Mouse (Mus musculus) kidney, postnatal 0 days (tissue): Measurements from ENCODE around the gene Tmeff1. TPM values are rescaled to one million over a fixed set of nuclear protein-coding genes. Genes with fewer than 3 reads are reported as not detected.
A peak's percentile ranks its signal among the peaks of the same experiment; 100 is the strongest.

ENCODE experiments used
- ATAC-seq: fragments of 200-750 bp; cut with Nextera tagmentation; replicated peaks from 2 replicates; pipeline ENCODE4 v1.8.0; 2017; ENCODE audit warnings: low read depth, moderate number of reproducible peaks, moderate TSS enrichment, moderate library complexity; ENCODE audit not compliant: low FRiP score
- DNase-seq: peaks from one replicate; pipeline ENCODE4 v3.0.0-alpha.2; 2016; ENCODE audit warnings: low spot score
- H3K27ac ChIP-seq: fragments of 300-500 bp; sonication (generic); 2 replicates; pipeline ENCODE4 v1.5.1; 2014; ENCODE audit warnings: mild to moderate bottlenecking
- H3K27me3 ChIP-seq: fragments of 300-500 bp; sonication (generic); 2 replicates; pipeline ENCODE4 v1.6.1; 2014; ENCODE audit warnings: low read length, mixed read lengths; ENCODE audit not compliant: insufficient read depth
- H3K36me3 ChIP-seq: fragments of 300-500 bp; sonication (generic); 2 replicates; pipeline ENCODE4 v1.6.1; 2014; ENCODE audit warnings: low read length, mixed read lengths; ENCODE audit not compliant: insufficient read depth
- H3K4me1 ChIP-seq: fragments of 300-500 bp; sonication (generic); replicated peaks from 2 replicates; pipeline ENCODE4 v1.6.1; 2014; ENCODE audit warnings: antibody characterized with exemption, low read length, mixed read lengths; ENCODE audit not compliant: insufficient read depth
- H3K4me2 ChIP-seq: fragments of 300-500 bp; sonication (generic); 2 replicates; pipeline ENCODE4 v1.6.1; 2014; ENCODE audit warnings: mild to moderate bottlenecking, low read length, moderate library complexity, mixed read lengths
- H3K4me3 ChIP-seq: fragments of 300-500 bp; sonication (generic); replicated peaks from 2 replicates; pipeline ENCODE4 v1.5.1; 2014; ENCODE audit warnings: low read depth, low read length
- H3K9ac ChIP-seq: fragments of 300-500 bp; sonication (generic); 2 replicates; pipeline ENCODE4 v1.6.1; 2014; ENCODE audit warnings: low read depth, low read length
- H3K9me3 ChIP-seq: fragments of 300-500 bp; sonication (generic); replicated peaks from 2 replicates; pipeline ENCODE4 v1.6.1; 2016; ENCODE audit warnings: low read length, inconsistent platforms, mixed read lengths
- CTCF ChIP-seq: IDR thresholded peaks from 2 replicates; pipeline ENCODE4 v1.5.1; 2016; ENCODE audit warnings: antibody characterized with exemption, low read depth, mild to moderate bottlenecking, moderate library complexity
- WGBS: fragments of 180-500 bp; shearing (Covaris S2); extraction: QIAGEN DNeasy Blood & Tissue Kit; methylation state at CpG from one replicate; pipeline ENCODE4 v1.1.7; 2014; 5-methylcytosine and 5-hydroxymethylcytosine counted together
- polyA plus RNA-seq: library from polyadenylated mRNA; unstranded; fragments of >200 nt; fragmentation: Nextera tagmentation; extraction: Ambion mirVana; gene quantifications from 2 replicates; pipeline ENCODE4 v1.2.1, GENCODE M21; 2015

Gene Tmeff1
- polyA plus RNA-seq, 1 experiment from 2014 or later = 37.7 TPM

DNA sequence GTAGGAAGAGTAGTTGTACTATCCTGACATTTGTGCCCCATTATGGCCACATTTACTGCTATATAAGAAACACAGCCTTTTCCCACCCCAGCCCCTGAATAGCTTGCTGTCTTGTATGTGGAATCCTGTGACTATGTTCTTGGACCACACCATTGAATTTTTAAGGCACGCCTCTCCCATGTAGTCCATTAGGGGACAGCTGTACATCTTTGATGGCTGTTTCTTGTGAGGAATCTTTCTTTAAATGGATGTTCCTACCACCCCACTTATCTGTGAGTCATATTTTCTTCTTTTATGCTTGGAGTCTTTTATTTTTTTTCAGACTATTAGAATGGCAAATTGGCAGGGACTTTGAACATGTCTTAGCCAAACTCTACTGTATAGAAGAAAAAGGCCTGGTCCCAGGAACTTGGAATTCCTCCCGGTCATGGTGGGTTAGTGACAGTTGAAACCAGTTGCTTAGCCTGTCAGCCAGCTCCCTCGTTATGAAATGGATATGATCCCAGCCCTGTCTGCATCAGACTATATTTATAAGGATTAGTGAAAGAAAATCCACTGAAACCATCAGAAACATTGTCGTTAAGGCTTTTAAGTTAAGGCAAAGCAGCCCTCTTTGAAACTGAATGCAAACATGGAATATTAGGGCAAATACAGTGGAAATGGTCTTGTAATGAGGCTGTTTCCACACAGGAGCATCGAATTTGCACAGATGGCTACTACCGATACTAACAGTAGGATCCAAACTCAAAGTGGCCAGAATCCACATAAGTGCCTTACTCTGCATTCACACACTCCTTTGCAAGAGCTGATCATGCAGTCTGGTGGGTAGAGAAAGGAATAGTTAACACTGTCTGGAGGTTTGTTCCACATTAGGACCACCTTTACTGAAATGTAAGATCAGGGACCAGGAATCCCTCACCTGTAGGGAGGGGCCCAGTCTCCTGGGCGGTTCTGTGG, 75.9 kb downstream of the Tmeff1 start:
- Histone ChIP-seq H3K27me3 (no peaks in the 10 kb centered on the region), H3K4me3 (no peak overlapping the region), H3K4me1 (no peaks in the 10 kb centered on the region), H3K9ac (no peak overlapping the region), H3K9me3 (no peaks in the 10 kb centered on the region), H3K27ac (no peak overlapping the region), H3K36me3 (peaks cover 9% of the 10 kb centered on the region), H3K4me2 (no peak overlapping the region)
- no peak for TF ChIP-seq CTCF
- WGBS = 86% methylated on average over 7 of the region's 7 CpGs
- ATAC-seq = no peak
- no peak for DNase-seq

DNA sequence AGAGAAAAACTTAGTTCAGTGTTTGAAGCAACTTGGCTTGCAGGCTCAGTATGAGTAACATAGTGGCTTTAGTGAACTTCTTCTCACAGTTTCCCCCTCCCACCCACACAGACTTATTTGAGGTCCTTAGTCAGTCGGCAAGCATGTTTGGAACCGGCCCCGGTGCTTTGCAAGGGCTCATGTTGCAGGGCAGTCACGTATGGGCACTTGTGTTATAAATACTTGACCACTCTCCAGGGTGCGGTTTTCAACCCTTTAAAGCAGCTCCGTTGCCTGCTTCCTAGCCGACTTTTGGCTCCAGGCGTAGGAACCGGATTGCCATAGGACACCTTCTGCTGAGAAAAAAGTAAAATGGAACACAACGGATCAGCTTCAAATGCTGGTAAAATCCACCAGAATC, 78.3 kb downstream of the Tmeff1 start, which contains the start of gene Cavin4:
TSS of gene Cavin4 (plus strand) at position 244 of the 400 bp plus-strand sequence.
- Histone ChIP-seq H3K4me1 (no peaks in the 10 kb centered on the region), H3K4me2 (no peak within 1 kb of the TSS), H3K27ac (no peak within 1 kb of the TSS), H3K4me3 (no peak within 1 kb of the TSS), H3K27me3 (no peaks in the 10 kb centered on the region), H3K9me3 (no peaks in the 10 kb centered on the region), H3K36me3 (peaks cover 9% of the 10 kb centered on the region), H3K9ac (no peak within 1 kb of the TSS)
- DNase-seq (no peak), ATAC-seq (no peak)
- no peak for TF ChIP-seq CTCF
- 83% methylated on average over 10 of the region's 10 CpGs for WGBS

DNA sequence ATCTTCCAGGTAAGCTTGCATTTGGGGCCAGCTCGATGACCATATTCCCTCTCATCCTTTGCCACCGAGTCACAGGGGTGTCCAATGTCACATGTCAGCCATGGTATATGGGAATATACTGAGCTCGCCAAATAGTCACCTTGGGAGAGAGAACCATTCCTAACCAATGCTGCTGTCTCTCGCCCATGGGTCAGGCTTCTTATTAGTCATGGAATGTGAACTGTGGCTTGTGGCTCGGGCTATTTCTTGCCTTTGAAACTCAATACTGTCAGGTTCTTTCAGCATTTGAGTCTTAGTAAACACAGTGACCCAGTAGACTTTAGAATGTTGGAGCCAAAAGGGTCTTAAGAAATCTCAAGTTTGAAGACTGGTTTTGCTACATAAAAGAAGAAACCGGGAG, 79.0 kb downstream of the Tmeff1 start:
- no peak overlapping the region for H3K9ac ChIP-seq
- TF ChIP-seq CTCF = no peak
- H3K4me2 ChIP-seq = no peak overlapping the region
- H3K27ac ChIP-seq = no peak overlapping the region
- peaks cover 9% of the 10 kb centered on the region for H3K36me3 ChIP-seq
- no peak overlapping the region for H3K4me3 ChIP-seq
- DNase-seq (no peak), ATAC-seq (no peak)
- no peaks in the 10 kb centered on the region for H3K27me3 ChIP-seq
- H3K4me1 ChIP-seq = no peaks in the 10 kb centered on the region
- no peaks in the 10 kb centered on the region for H3K9me3 ChIP-seq
- WGBS = 87% methylated on average over 6 of the region's 6 CpGs

DNA sequence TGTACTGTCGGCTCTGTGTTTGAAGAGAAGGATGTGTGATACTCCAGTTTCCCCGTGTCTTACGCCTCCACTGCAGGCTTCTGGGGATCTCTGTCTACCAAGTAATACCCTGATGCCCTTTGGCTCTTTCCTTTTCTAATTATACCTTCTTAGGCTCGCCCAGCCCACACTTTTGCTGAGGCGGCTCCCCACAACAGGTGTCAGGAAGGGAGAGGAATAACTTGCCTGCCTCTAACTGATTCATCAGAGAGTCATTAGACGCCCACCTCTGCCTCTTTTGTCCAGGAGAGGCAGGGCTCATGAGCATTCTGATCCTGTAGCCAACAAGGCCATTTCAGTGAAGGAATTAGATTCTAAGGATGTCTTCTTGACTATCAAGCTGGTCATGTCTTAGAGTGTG, 82.3 kb downstream of the Tmeff1 start:
- no peaks in the 10 kb centered on the region for H3K4me1 ChIP-seq
- H3K4me3 ChIP-seq = no peak overlapping the region
- no peaks in the 10 kb centered on the region for H3K9me3 ChIP-seq
- H3K4me2 ChIP-seq = no peak overlapping the region
- TF ChIP-seq CTCF = no peak
- peaks cover 14% of the 10 kb centered on the region for H3K36me3 ChIP-seq
- H3K27ac ChIP-seq = no peak overlapping the region
- no peak for ATAC-seq
- no peak for DNase-seq
- no peaks in the 10 kb centered on the region for H3K27me3 ChIP-seq
- 90% methylated on average over 6 of the region's 6 CpGs for WGBS
- no peak overlapping the region for H3K9ac ChIP-seq

DNA sequence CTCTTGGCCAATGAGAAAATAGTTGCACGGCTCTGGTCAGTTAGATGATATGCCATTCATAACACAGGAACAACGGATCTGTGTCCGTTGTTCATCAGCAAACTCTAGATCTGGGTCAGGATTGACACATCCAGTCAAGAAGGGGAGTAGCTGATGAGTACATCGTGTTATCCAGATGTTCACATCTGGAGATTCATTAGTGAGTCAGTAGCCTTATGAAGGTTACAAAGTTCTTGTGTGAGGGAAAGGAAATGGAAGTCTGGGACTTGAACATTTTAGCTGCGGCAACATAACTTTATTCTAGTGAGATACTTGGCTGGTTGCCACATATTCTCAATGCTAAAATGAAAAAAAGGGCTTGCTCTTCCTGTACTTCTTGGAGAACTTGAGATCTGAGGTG, 87.9 kb downstream of the Tmeff1 start:
- peak; percentile 40 for DNase-seq
- Histone ChIP-seq H3K27me3 (no peaks in the 10 kb centered on the region), H3K9me3 (no peaks in the 10 kb centered on the region), H3K27ac (no peak overlapping the region), H3K4me1 (no peaks in the 10 kb centered on the region), H3K4me3 (no peak overlapping the region), H3K9ac (no peak overlapping the region), H3K4me2 (no peak overlapping the region), H3K36me3 (peaks cover 9% of the 10 kb centered on the region; the same call in 1 of the 2 replicates)
- TF ChIP-seq CTCF = no peak
- no peak for ATAC-seq
- 73% methylated on average over 5 of the region's 5 CpGs for WGBS

DNA sequence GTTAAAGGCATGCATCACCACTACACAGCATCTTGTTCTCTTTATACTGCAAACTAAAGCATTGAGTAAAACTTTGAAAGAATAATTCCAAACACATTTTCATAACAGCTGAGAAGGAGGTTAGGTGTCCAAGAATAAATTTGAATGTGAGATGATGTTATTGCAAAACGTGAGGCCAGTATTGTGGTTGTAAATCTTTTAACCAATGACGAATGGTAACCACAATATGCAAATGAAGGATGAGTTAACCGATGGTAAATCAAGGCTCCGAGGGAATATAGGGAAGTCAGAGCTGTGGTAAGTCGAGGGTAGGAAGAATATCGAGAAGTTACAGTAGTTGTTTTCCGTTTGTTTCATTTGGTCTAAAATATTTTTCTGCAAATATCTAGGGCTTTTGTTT, 89.4 kb downstream of the Tmeff1 start:
- H3K4me3 ChIP-seq = no peak overlapping the region
- no peak for TF ChIP-seq CTCF
- no peak overlapping the region for H3K27ac ChIP-seq
- H3K4me1 ChIP-seq = no peaks in the 10 kb centered on the region
- H3K27me3 ChIP-seq = no peaks in the 10 kb centered on the region
- no peaks in the 10 kb centered on the region for H3K9me3 ChIP-seq
- WGBS = 84% methylated on average over 7 of the region's 7 CpGs
- no peak for DNase-seq
- H3K4me2 ChIP-seq = no peak overlapping the region
- no peak for ATAC-seq
- H3K36me3 ChIP-seq = peaks cover 9% of the 10 kb centered on the region; the same call in 1 of the 2 replicates
- H3K9ac ChIP-seq = no peak overlapping the region
